Mouse (Mus musculus) layer of hippocampus, postnatal 10 days (tissue): ENCODE measurements around the gene Cdh13. TPM values are rescaled to one million over a fixed set of nuclear protein-coding genes. Genes with fewer than 3 reads are reported as not detected.

ENCODE experiments used
- DNase-seq, 2 experiments: peaks; one replicate each; pipeline ENCODE4 v3.0.0; 2021; ENCODE audit warnings: low spot score in 2 of 2
- total RNA-seq, 2 experiments: library from RNA; stranded (reverse); gene quantifications; 2 replicates each; pipeline ENCODE4 v1.2.3; 2021

Cdh13 gene
- total RNA-seq, 2 experiments from 2014 or later: 74.9 to 76.6 TPM

- no peak for DNase-seq
Observed at GRCm38 (mm10) chr8:119033398-119033797, 749.9 kb downstream of the Cdh13 start.

GRCm38 (mm10) chr8:119034037-119034436, 750.5 kb downstream of the Cdh13 start:
- DNase-seq: no peak

GRCm38 (mm10) chr8:119035126-119035525, 751.6 kb downstream of the Cdh13 start:
- DNase-seq: peak; percentile 67 to 79

GRCm38 (mm10) chr8:119037571-119037970, 754.0 kb downstream of the Cdh13 start:
- DNase-seq: no peak

GRCm38 (mm10) chr8:119039358-119039757, 755.8 kb downstream of the Cdh13 start:
- no peak for DNase-seq

- DNase-seq: no peak
Observed at GRCm38 (mm10) chr8:119057876-119058275, 774.3 kb downstream of the Cdh13 start.

- no peak for DNase-seq
Observed at GRCm38 (mm10) chr8:119061671-119062070, 778.1 kb downstream of the Cdh13 start.

GRCm38 (mm10) chr8:119064523-119064922, 781.0 kb downstream of the Cdh13 start:
- DNase-seq: peak; percentile 37 to 52

GRCm38 (mm10) chr8:119072291-119072690, 788.8 kb downstream of the Cdh13 start:
- DNase-seq: no peak

GRCm38 (mm10) chr8:119085022-119085421, 801.5 kb downstream of the Cdh13 start:
- DNase-seq: no peak

- DNase-seq: no peak
Observed at GRCm38 (mm10) chr8:119098261-119098660, 814.7 kb downstream of the Cdh13 start.

- DNase-seq: no peak
Observed at GRCm38 (mm10) chr8:119102871-119103270, 819.3 kb downstream of the Cdh13 start.

- DNase-seq: peak in 1 of 2 experiments; percentile 19
Observed at GRCm38 (mm10) chr8:119109655-119110054, 826.1 kb downstream of the Cdh13 start.

- no peak for DNase-seq
Observed at GRCm38 (mm10) chr8:119112861-119113260, 829.3 kb downstream of the Cdh13 start.

GRCm38 (mm10) chr8:119121236-119121635, 837.7 kb downstream of the Cdh13 start:
- no peak for DNase-seq

- no peak for DNase-seq
Observed at GRCm38 (mm10) chr8:119127841-119128240, 844.3 kb downstream of the Cdh13 start.

- no peak for DNase-seq
Observed at GRCm38 (mm10) chr8:119128266-119128665, 844.7 kb downstream of the Cdh13 start.

- peak; percentile 34 to 50 for DNase-seq
Observed at GRCm38 (mm10) chr8:119156454-119156921, 873.0 kb downstream of the Cdh13 start.

GRCm38 (mm10) chr8:119158628-119159027, 875.1 kb downstream of the Cdh13 start:
- peak; percentile 69 to 74 for DNase-seq

GRCm38 (mm10) chr8:119159794-119160193, 876.3 kb downstream of the Cdh13 start:
- no peak for DNase-seq

- no peak for DNase-seq
Observed at GRCm38 (mm10) chr8:119164076-119164475, 880.5 kb downstream of the Cdh13 start.

- no peak for DNase-seq
Observed at GRCm38 (mm10) chr8:119177226-119177935, 893.8 kb downstream of the Cdh13 start.

- DNase-seq: peak; percentile 36 to 57
Observed at GRCm38 (mm10) chr8:119180626-119181025, 897.1 kb downstream of the Cdh13 start.
